Mouse (Mus musculus) bone marrow macrophage, adult 2 months (primary cell): Measurements from ENCODE around the gene Kat7.

Experiments used
- CTCF ChIP-seq: IDR thresholded peaks from 2 replicates; pipeline ENCODE4 v1.5.1; 2012; ENCODE audit warnings: low read depth, mild to moderate bottlenecking, low read length, moderate library complexity
- POLR2A ChIP-seq: IDR thresholded peaks from 2 replicates; pipeline ENCODE4 v1.6.1; 2012; ENCODE audit warnings: mild to moderate bottlenecking, low read depth, low read length, borderline replicate concordance

DNA sequence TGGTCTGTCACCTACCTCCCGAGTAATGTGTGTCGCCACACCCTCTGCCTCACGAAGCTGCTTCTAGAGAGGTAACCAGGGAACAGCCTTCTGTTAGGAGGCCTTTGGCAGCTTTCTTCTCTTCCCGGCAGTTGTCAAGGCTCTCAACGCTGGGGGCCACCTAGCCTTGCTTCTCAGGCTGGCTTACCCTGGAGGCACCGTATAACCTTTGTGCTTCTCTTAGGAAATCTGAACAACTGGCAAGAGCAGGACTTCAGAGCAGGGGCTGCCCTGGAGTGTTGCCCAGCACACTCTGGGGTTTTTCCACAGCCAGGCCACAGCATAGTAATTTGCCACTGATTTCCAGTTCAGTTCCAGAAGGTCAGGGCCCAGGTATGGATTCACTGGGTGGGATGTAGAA is 40.2 kb upstream of the Kat7 start:
- TF ChIP-seq POLR2A, result no peak
- TF ChIP-seq CTCF, result no peak
